Mouse (Mus musculus) MEL (cell line): ENCODE data around the gene Krtap14.

ENCODE experiments used
- CHD2 ChIP-seq: IDR thresholded peaks from 2 replicates; pipeline ENCODE4 v1.6.1; 2011; ENCODE audit warnings: low read length, improper control_type of control experiment
- CTCF ChIP-seq, 3 experiments: IDR thresholded peaks in 2 of 3; conservative IDR thresholded peaks in 1 of 3; 2 replicates each; pipeline ENCODE4 v1.5.1; 2011 to 2012; ENCODE audit warnings: low read length in 3 of 3, low read depth in 2 of 3, mild to moderate bottlenecking in 2 of 3, improper control_type of control experiment in 1 of 3, inconsistent platforms in 1 of 3, mixed read lengths in 1 of 3, moderate library complexity in 1 of 3; ENCODE audit not compliant: control insufficient read depth in 1 of 3, insufficient read depth in 1 of 3, poor library complexity in 1 of 3, severe bottlenecking in 1 of 3
- ELF1 ChIP-seq: IDR thresholded peaks from 2 replicates; pipeline ENCODE4 v1.6.1; 2014; ENCODE audit warnings: low read depth, mild to moderate bottlenecking, inconsistent platforms, low read length, improper control_type of control experiment, moderate library complexity
- MAX ChIP-seq: IDR thresholded peaks from 2 replicates; pipeline ENCODE4 v1.6.1; 2011; ENCODE audit warnings: low read length, improper control_type of control experiment
- MAZ ChIP-seq: IDR thresholded peaks from 2 replicates; pipeline ENCODE4 v1.6.1; 2012; ENCODE audit warnings: low read depth, mild to moderate bottlenecking, inconsistent platforms, low read length, improper control_type of control experiment
- NELFE ChIP-seq: IDR thresholded peaks from 2 replicates; pipeline ENCODE4 v1.6.1; 2011; ENCODE audit warnings: low read depth, low read length, improper control_type of control experiment
- POLR2A ChIP-seq, 2 experiments: IDR thresholded peaks; 2 replicates each; pipeline ENCODE4 v1.6.1; 2011 to 2012; ENCODE audit warnings: low read length in 2 of 2, mild to moderate bottlenecking in 2 of 2, control low read depth in 1 of 2, improper control_type of control experiment in 1 of 2, low read depth in 1 of 2, moderate library complexity in 1 of 2; ENCODE audit not compliant: control insufficient read depth in 1 of 2, insufficient read depth in 1 of 2, poor library complexity in 1 of 2
- RAD21 ChIP-seq: IDR thresholded peaks from 2 replicates; pipeline ENCODE4 v1.6.1; 2011; ENCODE audit warnings: mild to moderate bottlenecking, low read depth, low read length, improper control_type of control experiment

- no peak for TF ChIP-seq CHD2
- no peak for TF ChIP-seq POLR2A (IDR thresholded peaks at IDR 0.05; ENCODE audit: control insufficient read depth in 1 of 2, insufficient read depth in 1 of 2, low read depth in 1 of 2, low read length in 2 of 2, poor library complexity in 1 of 2)
- TF ChIP-seq RAD21 = no peak
- no peak for TF ChIP-seq ELF1
- TF ChIP-seq CTCF (IDR thresholded peaks at IDR 0.05 in 2 of 3, conservative IDR thresholded peaks at IDR 0.05 in 1 of 3; ENCODE audit: control insufficient read depth in 1 of 3, insufficient read depth in 1 of 3, low read depth in 2 of 3, low read length in 3 of 3, poor library complexity in 1 of 3, severe bottlenecking in 1 of 3) = no peak
- no peak for TF ChIP-seq MAZ
- no peak for TF ChIP-seq MAX
- no peak for TF ChIP-seq NELFE
These were observed 48.3 kb downstream of the Krtap14 start, which contains the start of gene Gm5965 for GRCm38 (mm10) chr16:88777596-88777995.
